Mouse (Mus musculus) embryonic facial prominence, embryonic 11.5 days (tissue): Measurements from ENCODE around the gene H2-DMb1. TPM values are rescaled to one million over a fixed set of nuclear protein-coding genes. Genes with fewer than 3 reads are reported as not detected.

Source experiments
- ATAC-seq: fragments of 200-750 bp; cut with Nextera tagmentation; replicated peaks from 2 replicates; pipeline ENCODE4 v1.8.0; 2017; ENCODE audit warnings: low read depth; ENCODE audit not compliant: insufficient number of reproducible peaks, low FRiP score, low TSS enrichment
- DNase-seq: peaks from one replicate; pipeline ENCODE4 v3.0.0-alpha.2; 2015; ENCODE audit warnings: low spot score
- H3K27ac ChIP-seq: fragments of 300-500 bp; sonication (generic); replicated peaks from 2 replicates; pipeline ENCODE4 v1.5.1; 2014; ENCODE audit warnings: mild to moderate bottlenecking, low read depth, low read length, control low read depth
- H3K27me3 ChIP-seq: fragments of 300-500 bp; sonication (generic); 2 replicates; pipeline ENCODE4 v1.6.1; 2014; ENCODE audit warnings: mild to moderate bottlenecking, low read length, moderate library complexity, mixed read lengths; ENCODE audit not compliant: control insufficient read depth, insufficient read depth
- H3K36me3 ChIP-seq: fragments of 300-500 bp; sonication (generic); replicated peaks from 2 replicates; pipeline ENCODE4 v1.6.1; 2014; ENCODE audit warnings: low read depth, mild to moderate bottlenecking, low read length, moderate library complexity, mixed read lengths; ENCODE audit not compliant: control insufficient read depth, insufficient read depth
- H3K4me1 ChIP-seq: fragments of 300-500 bp; sonication (generic); 2 replicates; pipeline ENCODE4 v1.6.1; 2014; ENCODE audit warnings: low read length, mixed read lengths; ENCODE audit not compliant: control insufficient read depth, insufficient read depth
- H3K4me2 ChIP-seq: fragments of 300-500 bp; sonication (generic); 2 replicates; pipeline ENCODE4 v1.6.1; 2014; ENCODE audit warnings: low read depth, mild to moderate bottlenecking, control low read depth, low read length, moderate library complexity
- H3K4me3 ChIP-seq: fragments of 300-500 bp; sonication (generic); 2 replicates; pipeline ENCODE4 v1.5.1; 2014; ENCODE audit warnings: low read depth, low read length, control low read depth
- H3K9ac ChIP-seq: fragments of 300-500 bp; sonication (generic); replicated peaks from 2 replicates; pipeline ENCODE4 v1.6.1; 2014; ENCODE audit warnings: mild to moderate bottlenecking, control low read depth, low read length
- H3K9me3 ChIP-seq: fragments of 300-500 bp; sonication (generic); replicated peaks from 2 replicates; pipeline ENCODE4 v1.6.1; 2016; ENCODE audit warnings: mild to moderate bottlenecking, low read length, inconsistent platforms, mixed read lengths; ENCODE audit not compliant: control insufficient read depth
- WGBS: fragments of 180-500 bp; shearing (Covaris S2); extraction: QIAGEN DNeasy Blood & Tissue Kit; methylation state at CpG from one replicate; pipeline ENCODE4 v1.1.7; 2014; 5-methylcytosine and 5-hydroxymethylcytosine counted together
- polyA plus RNA-seq: library from polyadenylated mRNA; unstranded; fragments of >200 nt; fragmentation: Nextera tagmentation; extraction: Ambion mirVana; gene quantifications from 2 replicates; pipeline ENCODE4 v1.2.1, GENCODE M21; 2014

H2-DMb1 gene
- polyA plus RNA-seq = 1.3 and 1.4 TPM in 2 replicates

DNA sequence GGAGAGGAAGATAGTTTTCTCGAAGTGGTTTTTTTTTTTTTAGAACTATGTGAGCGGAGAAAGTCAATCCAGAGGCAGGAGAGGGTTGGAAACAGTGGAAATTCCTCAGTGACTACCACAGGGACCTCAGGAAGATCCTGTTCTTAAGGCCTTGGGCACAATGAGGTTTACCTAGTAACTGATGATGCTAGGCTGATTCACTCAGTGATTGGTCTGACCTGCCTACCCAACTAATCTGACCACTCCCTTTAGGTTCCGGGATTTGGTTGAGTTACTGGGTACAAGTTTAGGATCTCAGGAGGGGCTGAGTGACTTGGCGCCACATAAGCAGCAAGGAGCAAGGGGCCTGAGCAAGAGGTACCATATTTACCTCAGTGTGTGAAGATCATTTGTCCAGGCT is at the start of gene H2-DMb1:
Gene H2-DMb1, plus strand, starts transcription at position 150 of the 400 bp plus-strand sequence.
- Histone ChIP-seq H3K27ac (no peak within 1 kb of the TSS), H3K4me2 (no peak within 1 kb of the TSS), H3K36me3 (no peaks in the 10 kb centered on the region), H3K9ac (no peak within 1 kb of the TSS), H3K9me3 (no peaks in the 10 kb centered on the region), H3K4me3 (no peak within 1 kb of the TSS), H3K27me3 (no peaks in the 10 kb centered on the region), H3K4me1 (no peaks in the 10 kb centered on the region)
- ATAC-seq = no peak
- 56% methylated on average over 4 of the region's 4 CpGs for WGBS
- DNase-seq = peak; percentile 62

DNA sequence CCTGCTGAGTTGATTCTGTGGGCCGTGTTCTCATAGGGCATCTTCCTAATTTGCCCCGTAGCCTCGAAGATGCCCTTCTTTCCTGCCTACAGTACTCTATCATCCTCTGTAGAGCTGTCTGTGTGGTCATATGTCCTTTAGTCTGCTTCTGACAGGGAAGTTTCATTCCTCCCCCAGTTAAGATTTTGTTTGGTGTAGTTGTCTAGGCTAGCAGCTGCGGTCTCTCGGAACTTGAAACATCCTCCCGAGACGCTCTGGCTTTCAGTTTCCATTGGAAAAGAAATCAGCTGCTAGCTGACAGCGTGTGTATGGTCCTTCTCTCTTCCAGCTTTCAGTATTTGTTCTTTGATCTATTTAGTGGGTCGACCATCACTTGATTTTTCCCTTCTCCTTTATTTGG is 48.1 kb upstream of the H2-DMb1 start:
- no peak overlapping the region for H3K4me2 ChIP-seq
- H3K9me3 ChIP-seq = no peaks in the 10 kb centered on the region
- no peaks in the 10 kb centered on the region for H3K27me3 ChIP-seq
- ATAC-seq (no peak), DNase-seq (no peak)
- no peak overlapping the region for H3K4me3 ChIP-seq
- WGBS = 85% methylated on average over 9 of the region's 9 CpGs
- no peaks in the 10 kb centered on the region for H3K4me1 ChIP-seq
- H3K36me3 ChIP-seq = no peaks in the 10 kb centered on the region
- no peak overlapping the region for H3K27ac ChIP-seq
- H3K9ac ChIP-seq = no peak overlapping the region

DNA sequence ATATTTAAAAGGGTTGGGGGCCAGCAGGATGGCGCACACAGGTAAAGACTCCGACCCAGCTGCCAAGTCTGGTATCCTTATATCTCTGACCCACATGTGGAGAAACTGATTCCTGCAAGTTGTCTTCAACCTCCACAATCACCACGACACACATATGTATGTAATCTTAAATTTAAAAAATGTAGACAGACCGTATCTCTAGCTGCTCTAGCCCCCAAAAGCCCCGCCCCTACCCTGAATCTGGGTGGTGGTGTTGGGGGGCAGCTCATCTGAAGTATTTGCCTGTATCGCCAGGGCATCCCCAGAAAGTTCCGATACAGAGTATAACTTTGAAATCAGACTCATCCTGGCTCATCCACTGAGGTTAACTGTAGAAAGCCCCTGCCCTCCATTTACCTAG is 46.3 kb upstream of the H2-DMb1 start:
- no peak for ATAC-seq
- WGBS = 85% methylated on average over 7 of the region's 7 CpGs
- Histone ChIP-seq H3K4me3 (no peak overlapping the region), H3K27ac (no peak overlapping the region), H3K9ac (no peak overlapping the region), H3K4me1 (no peaks in the 10 kb centered on the region), H3K4me2 (no peak overlapping the region), H3K9me3 (no peaks in the 10 kb centered on the region), H3K36me3 (peaks cover 4% of the 10 kb centered on the region; the same call in 1 of the 2 replicates), H3K27me3 (no peaks in the 10 kb centered on the region)
- no peak for DNase-seq

DNA sequence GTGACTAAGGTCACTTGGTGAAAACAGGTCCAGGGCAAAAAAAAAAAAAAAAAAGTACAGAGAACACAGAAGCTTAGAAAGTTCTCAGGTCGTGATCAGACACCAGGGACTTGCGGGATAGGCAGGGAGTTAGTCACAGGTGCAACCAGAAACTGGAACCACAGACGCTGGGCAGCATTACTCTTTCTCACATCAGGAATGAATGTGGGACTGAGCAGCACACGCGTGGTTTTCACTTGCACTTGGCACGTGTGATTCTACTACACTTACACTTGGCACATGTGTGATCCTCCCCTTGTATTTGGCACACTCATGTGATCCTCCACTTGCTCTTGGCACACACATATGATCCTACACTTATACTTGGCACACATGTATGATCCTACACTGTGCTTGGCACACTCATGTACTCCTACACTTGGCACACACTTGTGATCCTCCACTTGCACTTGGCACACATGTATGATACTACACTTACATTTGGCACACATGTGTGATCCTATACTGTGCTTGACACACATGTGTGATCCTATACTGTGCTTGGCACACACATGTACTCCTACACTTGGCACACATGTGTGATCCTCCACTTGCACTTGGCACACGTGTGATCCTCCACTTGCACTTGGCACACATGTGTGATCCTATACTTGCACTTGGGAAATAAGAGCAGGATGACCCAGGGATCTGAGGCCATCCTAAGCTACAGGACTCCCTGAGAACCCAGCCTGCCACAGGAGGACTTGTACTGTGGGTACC is 45.6 kb upstream of the H2-DMb1 start:
- no peaks in the 10 kb centered on the region for H3K27me3 ChIP-seq
- WGBS = 80% methylated on average over 7 of the region's 7 CpGs

DNA sequence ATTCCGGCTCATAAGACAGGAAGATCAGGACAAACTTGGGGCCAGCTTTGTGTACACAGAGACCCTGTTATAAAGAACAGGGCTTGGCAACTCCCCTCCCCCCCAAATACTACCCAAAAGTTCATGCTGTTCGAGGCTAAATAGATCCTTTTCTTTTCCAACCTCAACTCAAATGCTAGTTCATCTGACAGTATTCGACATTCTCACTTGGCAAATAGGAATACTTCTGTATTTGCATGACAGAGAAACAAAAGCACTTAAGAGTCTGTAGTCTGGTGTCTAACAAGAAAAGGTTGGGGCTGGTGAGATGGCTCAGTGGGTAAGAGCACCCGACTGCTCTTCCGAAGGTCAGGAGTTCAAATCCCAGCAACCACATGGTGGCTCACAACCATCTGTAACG is 44.4 kb upstream of the H2-DMb1 start:
- Histone ChIP-seq H3K4me2 (no peak overlapping the region), H3K4me3 (no peak overlapping the region), H3K9me3 (no peaks in the 10 kb centered on the region), H3K27me3 (no peaks in the 10 kb centered on the region), H3K36me3 (peaks cover 16% of the 10 kb centered on the region), H3K4me1 (no peaks in the 10 kb centered on the region), H3K27ac (no peak overlapping the region), H3K9ac (no peak overlapping the region)
- ATAC-seq (no peak), DNase-seq (no peak)
- 82% methylated on average over 5 of the region's 6 CpGs for WGBS

More for the DNA sequence above, 45.6 kb upstream of the H2-DMb1 start:
- DNase-seq (no peak), ATAC-seq (0 out of 2 replicates have a peak, but pooled peaks have one; percentile 15)
- no peak overlapping the region for H3K4me3 ChIP-seq
- H3K9ac ChIP-seq = no peak overlapping the region
- no peaks in the 10 kb centered on the region for H3K4me1 ChIP-seq
- no peak overlapping the region for H3K27ac ChIP-seq
- H3K36me3 ChIP-seq = peaks cover 6% of the 10 kb centered on the region; the same call in 1 of the 2 replicates
- H3K9me3 ChIP-seq = no peaks in the 10 kb centered on the region
- no peak overlapping the region for H3K4me2 ChIP-seq

DNA sequence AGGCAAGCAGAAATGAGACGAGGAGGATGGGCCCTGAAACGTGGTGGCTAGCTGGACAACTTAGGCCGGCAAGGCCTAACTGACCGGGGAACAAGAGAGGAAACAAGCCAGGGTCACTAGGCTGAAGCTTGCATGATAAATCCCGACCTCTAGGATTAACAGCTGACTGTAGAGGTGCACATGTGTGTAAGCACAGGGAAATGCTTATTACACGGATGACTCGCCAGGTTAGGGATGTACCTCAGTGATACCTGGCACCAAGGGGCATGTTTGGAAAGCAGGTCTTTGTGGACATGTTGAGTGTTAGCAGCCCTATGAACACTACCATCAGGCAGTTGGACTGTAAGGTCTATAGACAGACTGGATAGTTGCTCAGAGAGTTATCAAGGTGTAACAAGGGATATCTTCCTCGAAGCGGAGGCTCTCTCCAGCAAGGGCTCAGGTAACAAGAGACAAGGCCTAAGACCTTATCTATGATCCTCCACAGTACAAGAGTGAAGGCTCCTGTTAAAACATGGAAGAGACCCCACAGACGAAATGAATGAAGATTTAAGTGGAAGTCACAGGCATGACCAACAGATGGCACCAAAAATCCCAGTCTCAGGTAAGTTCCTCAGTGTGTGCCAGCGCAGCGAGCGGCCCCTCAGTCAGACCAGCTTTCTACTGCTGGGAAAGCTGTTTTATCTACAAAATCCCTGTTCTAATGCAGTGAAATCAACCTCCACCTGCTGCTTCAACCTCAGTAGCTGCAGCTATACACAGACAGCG is 43.6 kb upstream of the H2-DMb1 start:
- no peak overlapping the region for H3K4me2 ChIP-seq
- H3K9me3 ChIP-seq = no peaks in the 10 kb centered on the region
- ATAC-seq = no peak
- H3K27me3 ChIP-seq = no peaks in the 10 kb centered on the region
- peaks cover 22% of the 10 kb centered on the region for H3K36me3 ChIP-seq
- H3K4me3 ChIP-seq = no peak overlapping the region
- no peak overlapping the region for H3K27ac ChIP-seq
- 78% methylated on average over 14 of the region's 14 CpGs for WGBS
- H3K9ac ChIP-seq = no peak overlapping the region
- DNase-seq = peak; percentile 17
- no peaks in the 10 kb centered on the region for H3K4me1 ChIP-seq

DNA sequence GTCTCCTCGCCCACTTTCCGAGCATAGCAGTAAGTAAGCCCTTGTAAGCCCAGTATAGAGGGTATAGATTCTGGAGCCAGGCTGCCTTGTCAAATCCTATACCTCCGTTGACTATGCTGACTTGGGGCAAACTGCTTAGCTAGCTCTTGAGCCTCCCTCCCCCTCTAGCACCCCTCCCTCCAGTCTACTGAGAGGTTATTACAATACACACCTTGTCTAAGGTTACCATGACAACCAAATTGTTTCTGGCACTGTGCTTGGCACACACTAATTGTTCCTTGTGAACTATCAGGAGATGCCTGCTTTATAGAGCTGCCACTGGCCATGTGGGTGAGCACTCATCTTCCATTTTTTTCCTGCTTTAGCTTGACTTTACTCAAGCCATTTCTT is 43.1 kb upstream of the H2-DMb1 start:
- ATAC-seq = no peak

DNA sequence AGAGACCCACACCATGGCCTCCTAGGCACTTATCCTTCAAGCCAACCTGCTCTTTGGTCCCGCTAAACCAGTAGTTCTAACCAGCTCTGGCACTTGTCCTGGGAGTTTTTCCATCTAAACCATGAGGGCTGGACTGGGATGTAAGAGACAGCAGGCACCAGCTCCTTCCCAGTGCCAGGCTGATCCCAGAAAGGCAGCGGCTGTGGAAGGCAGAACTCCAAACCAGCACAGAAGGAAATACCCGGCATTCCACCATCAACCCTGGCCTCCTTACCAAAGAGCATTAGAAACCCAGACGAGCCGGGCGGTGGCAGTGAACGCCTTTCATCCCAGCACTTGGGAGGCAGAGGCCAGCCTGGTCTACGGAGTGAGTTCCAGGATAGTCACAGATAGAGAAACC is 42.6 kb upstream of the H2-DMb1 start:
- 65% methylated on average over 8 of the region's 8 CpGs for WGBS
- H3K9me3 ChIP-seq = no peaks in the 10 kb centered on the region
- H3K36me3 ChIP-seq = peaks cover 31% of the 10 kb centered on the region
- no peak overlapping the region for H3K9ac ChIP-seq
- no peak overlapping the region for H3K4me3 ChIP-seq
- H3K4me1 ChIP-seq = no peaks in the 10 kb centered on the region
- no peak for ATAC-seq
- H3K4me2 ChIP-seq = no peak overlapping the region
- no peaks in the 10 kb centered on the region for H3K27me3 ChIP-seq
- DNase-seq = no peak
- H3K27ac ChIP-seq = no peak overlapping the region

More for the DNA sequence above, 43.1 kb upstream of the H2-DMb1 start:
- no peak overlapping the region for H3K4me3 ChIP-seq
- H3K9ac ChIP-seq = no peak overlapping the region
- H3K36me3 ChIP-seq = peaks cover 26% of the 10 kb centered on the region
- no peaks in the 10 kb centered on the region for H3K27me3 ChIP-seq
- no peaks in the 10 kb centered on the region for H3K9me3 ChIP-seq
- H3K27ac ChIP-seq = no peak overlapping the region
- DNase-seq = peak; percentile 13
- no peak overlapping the region for H3K4me2 ChIP-seq
- H3K4me1 ChIP-seq = no peaks in the 10 kb centered on the region
- WGBS = 71% methylated on average over 3 of the region's 3 CpGs
